Mouse (Mus musculus): ENCODE data around the gene Gabra2. TPM values are rescaled to one million over a fixed set of nuclear protein-coding genes. Genes with fewer than 3 reads are reported as not detected.

Gabra2 gene
- polyA plus RNA-seq, 1 experiment from 2014 or later, result 2.3 TPM

DNA sequence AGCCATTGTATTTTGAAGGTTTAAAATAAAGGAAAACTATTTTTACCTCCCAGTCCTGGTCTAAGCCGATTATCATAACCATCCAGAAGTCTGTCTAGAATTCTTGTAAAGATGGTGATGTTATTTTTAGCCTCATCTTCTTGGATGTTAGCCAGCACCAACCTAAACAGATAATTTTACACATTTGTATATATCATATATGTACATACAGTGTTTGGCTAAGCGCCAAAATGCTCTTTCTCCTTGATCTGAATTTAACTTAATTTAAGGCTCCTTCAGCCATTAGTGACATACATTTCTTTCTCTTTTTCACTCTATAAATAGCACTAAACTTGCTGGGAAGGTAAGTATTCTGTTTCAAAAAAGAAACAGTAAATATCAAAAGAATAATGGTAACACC is 3.7 kb downstream of the Gabra2 start:
- ATAC-seq (ENCODE audit: insufficient read depth, low FRiP score, low TSS enrichment) (no peak), DNase-seq (ENCODE audit: low spot score) (no peak)
- Histone ChIP-seq H3K9ac (ENCODE audit: low read length) (no peak overlapping the region), H3K4me1 (ENCODE audit: control insufficient read depth, insufficient read depth, low read length) (no peaks in the 10 kb centered on the region), H3K9me3 (ENCODE audit: control insufficient read depth, low read length) (no peaks in the 10 kb centered on the region), H3K4me3 (ENCODE audit: low read depth, low read length) (no peak overlapping the region), H3K27me3 (ENCODE audit: control insufficient read depth, insufficient read depth, low read length) (no peaks in the 10 kb centered on the region), H3K4me2 (ENCODE audit: low read depth) (no peak overlapping the region), H3K36me3 (ENCODE audit: control insufficient read depth, insufficient read depth, low read length) (no peaks in the 10 kb centered on the region), H3K27ac (ENCODE audit: low read depth, low read length) (no peak overlapping the region)
- WGBS, result 87% methylated on average over 2 of the region's 2 CpGs

DNA sequence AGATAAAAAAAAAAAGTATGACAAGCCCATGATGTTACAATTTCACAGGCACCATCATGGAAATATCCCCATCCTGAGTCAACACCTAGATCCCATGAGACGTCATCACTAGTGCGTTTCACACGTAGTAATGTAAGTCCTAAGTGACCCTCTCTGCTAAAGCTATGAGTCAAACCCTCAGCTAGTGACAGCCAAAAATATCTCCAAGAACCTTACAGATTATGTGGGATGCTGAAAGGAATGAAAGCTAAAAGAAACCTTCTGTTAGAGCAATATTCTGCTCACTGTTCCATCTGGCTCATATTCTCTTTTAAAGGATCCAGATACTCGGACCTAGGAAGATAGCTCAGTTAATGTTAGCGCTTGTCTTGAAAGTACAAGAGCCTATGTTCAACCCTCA is 16.8 kb downstream of the Gabra2 start:
- Histone ChIP-seq H3K27me3 (ENCODE audit: control insufficient read depth, insufficient read depth, low read length) (no peaks in the 10 kb centered on the region), H3K9me3 (ENCODE audit: control insufficient read depth, low read length) (no peaks in the 10 kb centered on the region), H3K4me2 (ENCODE audit: low read depth) (no peak overlapping the region), H3K4me1 (ENCODE audit: control insufficient read depth, insufficient read depth, low read length) (no peaks in the 10 kb centered on the region), H3K9ac (ENCODE audit: low read length) (no peak overlapping the region), H3K4me3 (ENCODE audit: low read depth, low read length) (no peak overlapping the region), H3K36me3 (ENCODE audit: control insufficient read depth, insufficient read depth, low read length) (no peaks in the 10 kb centered on the region), H3K27ac (ENCODE audit: low read depth, low read length) (no peak overlapping the region)
- ATAC-seq (ENCODE audit: insufficient read depth, low FRiP score, low TSS enrichment) (no peak), DNase-seq (ENCODE audit: low spot score) (no peak)
- WGBS, result 88% methylated on average over 5 of the region's 5 CpGs

DNA sequence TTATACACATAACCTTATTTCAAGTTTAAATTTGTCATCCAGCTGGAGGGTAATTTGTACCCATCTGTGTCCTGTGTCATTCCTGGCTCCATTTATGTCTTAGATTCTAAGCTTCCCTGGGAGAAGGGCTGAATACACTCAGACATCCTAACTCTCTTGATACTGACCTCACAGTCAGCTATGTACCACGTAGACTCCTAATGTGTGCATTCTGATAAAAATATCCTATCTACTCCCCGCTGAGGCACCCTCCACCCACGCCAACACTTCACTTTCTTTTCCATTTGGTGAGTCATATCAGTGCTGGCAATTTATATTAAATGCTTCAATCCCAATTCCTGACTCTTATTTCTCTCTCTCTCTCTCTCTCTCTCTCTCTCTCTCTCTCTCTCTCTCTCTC is 34.0 kb downstream of the Gabra2 start:
- H3K27ac ChIP-seq (ENCODE audit: low read depth, low read length), result no peak overlapping the region
- H3K4me1 ChIP-seq (ENCODE audit: control insufficient read depth, insufficient read depth, low read length), result no peaks in the 10 kb centered on the region
- no peak overlapping the region for H3K9ac ChIP-seq (ENCODE audit: low read length)
- no peak overlapping the region for H3K4me3 ChIP-seq (ENCODE audit: low read depth, low read length)
- H3K9me3 ChIP-seq (ENCODE audit: control insufficient read depth, low read length), result no peaks in the 10 kb centered on the region
- WGBS, result 82% methylated on average over 3 of the region's 3 CpGs
- no peaks in the 10 kb centered on the region for H3K27me3 ChIP-seq (ENCODE audit: control insufficient read depth, insufficient read depth, low read length)
- H3K4me2 ChIP-seq (ENCODE audit: low read depth), result no peak overlapping the region
- no peaks in the 10 kb centered on the region for H3K36me3 ChIP-seq (ENCODE audit: control insufficient read depth, insufficient read depth, low read length)
- no peak for DNase-seq (ENCODE audit: low spot score)
- no peak for ATAC-seq (ENCODE audit: insufficient read depth, low FRiP score, low TSS enrichment)

DNA sequence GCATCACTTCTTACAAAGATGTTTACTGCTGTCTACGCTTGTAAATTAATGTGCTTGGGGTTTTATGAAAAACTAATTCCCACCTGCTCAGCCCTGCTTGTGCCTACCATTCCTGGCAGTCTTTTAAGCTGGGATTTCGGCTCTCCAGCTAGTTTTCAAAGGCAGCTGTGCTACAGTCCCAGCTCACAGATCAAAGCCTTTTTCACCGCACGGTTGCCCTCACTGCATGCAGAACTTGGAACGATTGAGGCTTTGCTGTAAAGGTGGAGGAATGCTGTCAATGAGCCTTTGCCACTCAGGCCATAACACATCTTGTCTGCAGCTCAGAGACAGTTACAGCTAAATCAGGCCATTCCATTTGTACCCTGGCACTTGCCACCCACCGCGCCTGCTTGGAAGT is 37.6 kb downstream of the Gabra2 start:
- Histone ChIP-seq H3K27me3 (ENCODE audit: control insufficient read depth, insufficient read depth, low read length) (no peaks in the 10 kb centered on the region), H3K27ac (ENCODE audit: low read depth, low read length) (no peak overlapping the region), H3K36me3 (ENCODE audit: control insufficient read depth, insufficient read depth, low read length) (no peaks in the 10 kb centered on the region), H3K9ac (ENCODE audit: low read length) (no peak overlapping the region), H3K4me2 (ENCODE audit: low read depth) (no peak overlapping the region), H3K4me1 (ENCODE audit: control insufficient read depth, insufficient read depth, low read length) (no peaks in the 10 kb centered on the region), H3K4me3 (ENCODE audit: low read depth, low read length) (no peak overlapping the region), H3K9me3 (ENCODE audit: control insufficient read depth, low read length) (no peaks in the 10 kb centered on the region)
- 60% methylated on average over 7 of the region's 7 CpGs for WGBS
- DNase-seq (ENCODE audit: low spot score) (no peak), ATAC-seq (ENCODE audit: insufficient read depth, low FRiP score, low TSS enrichment) (no peak)

DNA sequence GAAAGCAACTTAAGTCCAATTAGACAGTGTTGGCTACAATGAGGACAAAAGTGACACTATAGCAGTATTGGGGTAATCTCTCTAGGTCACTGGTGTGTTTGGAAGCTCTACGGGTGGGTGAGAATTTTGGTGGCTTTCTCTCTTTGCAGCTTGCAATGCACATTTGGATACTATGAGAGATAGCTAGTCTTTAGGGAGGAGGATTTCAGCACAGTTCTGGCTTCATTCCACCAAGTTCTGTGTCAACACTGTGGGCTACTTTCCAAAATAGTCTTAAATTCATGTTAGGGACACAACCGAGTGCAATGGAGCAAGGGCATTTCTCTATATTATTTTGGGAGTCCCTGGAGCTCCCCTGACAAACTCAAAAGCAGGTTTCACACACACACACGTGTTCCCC is 58.3 kb downstream of the Gabra2 start:
- WGBS, result 80% methylated on average over 3 of the region's 3 CpGs
- Histone ChIP-seq H3K9me3 (ENCODE audit: control insufficient read depth, low read length) (no peaks in the 10 kb centered on the region), H3K4me2 (ENCODE audit: low read depth) (no peak overlapping the region), H3K9ac (ENCODE audit: low read length) (no peak overlapping the region), H3K36me3 (ENCODE audit: control insufficient read depth, insufficient read depth, low read length) (no peaks in the 10 kb centered on the region), H3K27ac (ENCODE audit: low read depth, low read length) (no peak overlapping the region), H3K4me1 (ENCODE audit: control insufficient read depth, insufficient read depth, low read length) (no peaks in the 10 kb centered on the region), H3K27me3 (ENCODE audit: control insufficient read depth, insufficient read depth, low read length) (no peaks in the 10 kb centered on the region), H3K4me3 (ENCODE audit: low read depth, low read length) (no peak overlapping the region)
- DNase-seq (ENCODE audit: low spot score) (no peak), ATAC-seq (ENCODE audit: insufficient read depth, low FRiP score, low TSS enrichment) (no peak)

DNA sequence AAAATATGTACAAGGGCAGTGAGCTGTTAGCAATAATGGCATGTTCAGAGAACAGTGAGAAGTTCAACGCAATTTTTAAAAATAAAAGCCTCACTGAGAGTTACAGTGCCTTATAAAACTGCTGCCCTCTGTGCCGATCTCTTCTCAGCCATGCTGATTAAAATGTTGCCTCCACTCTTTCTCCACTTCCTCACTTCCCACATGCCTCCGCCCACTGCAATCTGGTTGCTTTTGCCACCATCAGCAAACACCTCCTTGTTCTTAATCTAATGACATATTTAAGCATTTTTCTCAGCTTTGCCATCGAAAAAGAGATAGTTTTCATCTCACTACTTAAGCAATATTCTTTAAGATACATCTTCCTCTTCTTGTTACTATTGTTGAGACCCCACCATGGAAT is 69.7 kb downstream of the Gabra2 start:
- H3K9me3 ChIP-seq (ENCODE audit: control insufficient read depth, low read length), result no peaks in the 10 kb centered on the region
- ATAC-seq (ENCODE audit: insufficient read depth, low FRiP score, low TSS enrichment) (no peak), DNase-seq (ENCODE audit: low spot score) (no peak)
- H3K4me2 ChIP-seq (ENCODE audit: low read depth), result no peak overlapping the region
- WGBS, result 91% methylated on average over 4 of the region's 4 CpGs
- H3K27me3 ChIP-seq (ENCODE audit: control insufficient read depth, insufficient read depth, low read length), result no peaks in the 10 kb centered on the region
- H3K36me3 ChIP-seq (ENCODE audit: control insufficient read depth, insufficient read depth, low read length), result no peaks in the 10 kb centered on the region
- no peaks in the 10 kb centered on the region for H3K4me1 ChIP-seq (ENCODE audit: control insufficient read depth, insufficient read depth, low read length)
- no peak overlapping the region for H3K9ac ChIP-seq (ENCODE audit: low read length)
- H3K4me3 ChIP-seq (ENCODE audit: low read depth, low read length), result no peak overlapping the region
- H3K27ac ChIP-seq (ENCODE audit: low read depth, low read length), result no peak overlapping the region

DNA sequence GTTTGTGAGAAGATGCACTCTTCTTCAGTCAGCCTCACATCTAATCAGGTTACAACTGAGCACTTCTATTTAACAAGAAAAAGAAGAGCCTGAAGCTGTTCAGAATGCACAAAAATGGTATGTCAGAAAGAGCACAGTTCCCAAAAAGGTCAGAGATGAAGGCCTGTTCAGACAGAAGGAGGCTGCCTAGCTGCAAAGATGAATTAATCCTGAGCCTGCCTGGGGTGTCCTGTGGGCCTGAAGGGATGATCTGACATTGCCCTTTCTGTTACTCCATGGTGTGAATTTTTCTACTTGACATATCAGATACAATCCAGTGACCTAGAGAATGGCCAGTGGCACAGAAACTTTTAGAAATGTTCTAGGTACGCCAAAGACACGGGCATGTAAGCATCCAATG is 83.9 kb downstream of the Gabra2 start:
- Histone ChIP-seq H3K4me1 (ENCODE audit: control insufficient read depth, insufficient read depth, low read length) (no peaks in the 10 kb centered on the region), H3K4me2 (ENCODE audit: low read depth) (no peak overlapping the region), H3K27ac (ENCODE audit: low read depth, low read length) (no peak overlapping the region), H3K9me3 (ENCODE audit: control insufficient read depth, low read length) (no peaks in the 10 kb centered on the region), H3K36me3 (ENCODE audit: control insufficient read depth, insufficient read depth, low read length) (no peaks in the 10 kb centered on the region), H3K9ac (ENCODE audit: low read length) (no peak overlapping the region), H3K4me3 (ENCODE audit: low read depth, low read length) (no peak overlapping the region), H3K27me3 (ENCODE audit: control insufficient read depth, insufficient read depth, low read length) (no peaks in the 10 kb centered on the region)
- no peak for DNase-seq (ENCODE audit: low spot score)
- 79% methylated on average over 2 of the region's 2 CpGs for WGBS
- ATAC-seq (ENCODE audit: insufficient read depth, low FRiP score, low TSS enrichment), result no peak

DNA sequence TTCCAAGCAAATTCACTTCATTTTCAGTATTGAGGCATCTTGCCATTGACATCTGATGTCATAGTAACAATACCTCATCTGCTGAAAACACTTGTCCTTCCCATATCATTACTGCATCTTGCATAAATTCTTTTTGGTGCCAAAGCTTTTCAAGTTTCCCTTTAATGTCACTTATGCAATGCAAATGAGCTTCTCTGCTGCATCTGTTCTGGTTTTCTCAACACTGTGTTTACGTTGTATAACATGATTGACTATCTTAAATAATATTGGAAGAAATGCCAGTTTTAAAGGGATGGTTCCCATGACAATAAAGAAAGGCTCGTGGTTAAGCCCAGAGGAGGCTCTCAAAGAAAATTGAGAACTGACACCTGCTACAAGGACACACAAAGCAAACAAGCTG is 84.4 kb downstream of the Gabra2 start:
- Histone ChIP-seq H3K4me2 (ENCODE audit: low read depth) (no peak overlapping the region), H3K4me1 (ENCODE audit: control insufficient read depth, insufficient read depth, low read length) (no peaks in the 10 kb centered on the region), H3K4me3 (ENCODE audit: low read depth, low read length) (no peak overlapping the region), H3K27ac (ENCODE audit: low read depth, low read length) (no peak overlapping the region), H3K36me3 (ENCODE audit: control insufficient read depth, insufficient read depth, low read length) (no peaks in the 10 kb centered on the region), H3K9me3 (ENCODE audit: control insufficient read depth, low read length) (no peaks in the 10 kb centered on the region), H3K27me3 (ENCODE audit: control insufficient read depth, insufficient read depth, low read length) (no peaks in the 10 kb centered on the region), H3K9ac (ENCODE audit: low read length) (no peak overlapping the region)
- ATAC-seq (ENCODE audit: insufficient read depth, low FRiP score, low TSS enrichment), result no peak
- DNase-seq (ENCODE audit: low spot score), result no peak
- 47% methylated on average over 2 of the region's 2 CpGs for WGBS

DNA sequence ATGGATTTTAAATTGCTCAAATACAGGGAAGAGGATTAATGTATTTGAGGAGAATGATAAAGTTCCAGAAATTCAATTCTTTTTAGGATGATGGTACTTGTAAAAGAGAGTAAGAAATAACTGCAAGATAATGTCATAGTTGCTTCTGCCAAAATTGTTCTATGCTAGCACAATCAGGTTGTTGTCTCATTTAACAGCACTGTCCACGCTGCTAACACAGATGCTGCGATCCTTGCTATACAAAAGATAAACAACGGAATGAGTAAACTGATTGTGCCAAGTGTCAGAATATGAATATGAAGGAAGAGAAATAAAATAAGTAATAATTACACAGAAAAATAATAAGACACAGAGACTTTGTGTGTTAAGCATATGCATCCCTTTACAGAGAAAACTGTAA is 84.9 kb downstream of the Gabra2 start:
- Histone ChIP-seq H3K4me1 (ENCODE audit: control insufficient read depth, insufficient read depth, low read length) (no peaks in the 10 kb centered on the region), H3K27ac (ENCODE audit: low read depth, low read length) (no peak overlapping the region), H3K4me3 (ENCODE audit: low read depth, low read length) (no peak overlapping the region), H3K27me3 (ENCODE audit: control insufficient read depth, insufficient read depth, low read length) (no peaks in the 10 kb centered on the region), H3K9me3 (ENCODE audit: control insufficient read depth, low read length) (no peaks in the 10 kb centered on the region), H3K9ac (ENCODE audit: low read length) (no peak overlapping the region), H3K36me3 (ENCODE audit: control insufficient read depth, insufficient read depth, low read length) (no peaks in the 10 kb centered on the region), H3K4me2 (ENCODE audit: low read depth) (no peak overlapping the region)
- 94% methylated on average over 3 of the region's 3 CpGs for WGBS
- ATAC-seq (ENCODE audit: insufficient read depth, low FRiP score, low TSS enrichment) (no peak), DNase-seq (ENCODE audit: low spot score) (no peak)

All from neural tube, embryonic 11.5 days (tissue).